Mouse (Mus musculus) c-Kit-positive CD71-positive TER-119-positive erythroid progenitor cells, embryonic 14.5 days (primary cell): ENCODE data around the gene Trak2.
"Not testable (repeated sequence)": the region's sequence is repeated elsewhere in the genome, so short reads cannot be mapped to it uniquely, and the experiment has no call there.

ENCODE experiments used
- DNase-seq: peaks from one replicate; pipeline ENCODE4 v3.0.0-alpha.2; 2013; ENCODE audit warnings: low spot score

The Trak2 gene

DNA sequence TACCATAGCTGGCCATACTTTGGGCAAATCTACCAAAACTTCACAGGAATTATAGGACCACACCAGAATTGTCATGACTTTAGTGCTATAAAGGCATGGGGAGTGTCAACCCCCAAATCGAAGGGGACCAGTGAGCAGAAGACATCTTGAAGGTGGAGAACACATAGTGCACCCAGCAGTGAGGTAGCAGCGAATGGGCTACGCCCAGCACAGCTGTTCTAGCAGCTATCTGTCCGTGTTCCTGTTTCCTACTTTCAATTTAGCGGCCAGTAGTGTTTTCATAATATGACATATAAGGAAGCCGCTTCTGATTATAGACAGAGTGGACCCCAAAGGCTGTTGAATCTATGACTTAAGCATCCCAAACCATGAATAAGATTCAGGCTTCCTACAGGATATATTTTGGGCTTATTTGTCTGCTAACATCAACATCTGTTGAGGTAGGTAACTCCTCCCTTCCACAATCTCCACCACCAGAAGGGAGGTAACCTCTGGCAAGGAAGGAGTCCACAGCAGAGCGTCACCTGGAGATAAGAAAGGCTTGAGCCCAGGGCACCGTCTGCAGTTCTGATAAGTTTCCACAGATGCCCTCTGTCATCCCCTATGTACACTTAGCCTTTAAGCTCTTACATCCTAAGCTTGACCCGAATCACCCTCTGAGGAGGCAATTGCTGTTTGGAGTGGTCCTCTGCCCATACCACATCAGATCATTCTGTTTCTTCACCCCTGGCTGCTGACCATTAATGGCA, 19.4 kb downstream of the Trak2 start:
- DNase-seq = peak; percentile 95

- no peak for DNase-seq
These were observed 20.2 kb downstream of the Trak2 start for GRCm38 (mm10) chr1:58952997-58953396.

DNA sequence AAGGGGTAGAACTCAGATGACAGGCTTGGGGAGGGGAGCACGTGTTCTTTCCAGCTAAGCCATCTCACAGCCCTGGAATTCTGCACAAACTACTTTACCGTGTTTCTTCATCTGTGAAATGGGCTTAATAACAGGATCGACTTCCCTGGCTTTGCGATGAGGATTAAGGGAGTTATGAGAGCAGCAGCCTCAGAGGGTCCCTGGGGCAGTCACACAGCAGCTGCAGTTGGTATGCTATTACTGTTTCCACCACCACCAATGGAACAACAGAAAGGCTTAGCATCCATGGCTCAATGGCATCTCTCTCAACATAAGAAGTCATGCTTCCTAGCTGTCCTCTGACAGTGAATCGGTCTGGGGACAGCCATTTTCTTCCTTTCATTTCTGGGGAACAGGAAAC, 20.7 kb downstream of the Trak2 start:
- DNase-seq = no peak

DNA sequence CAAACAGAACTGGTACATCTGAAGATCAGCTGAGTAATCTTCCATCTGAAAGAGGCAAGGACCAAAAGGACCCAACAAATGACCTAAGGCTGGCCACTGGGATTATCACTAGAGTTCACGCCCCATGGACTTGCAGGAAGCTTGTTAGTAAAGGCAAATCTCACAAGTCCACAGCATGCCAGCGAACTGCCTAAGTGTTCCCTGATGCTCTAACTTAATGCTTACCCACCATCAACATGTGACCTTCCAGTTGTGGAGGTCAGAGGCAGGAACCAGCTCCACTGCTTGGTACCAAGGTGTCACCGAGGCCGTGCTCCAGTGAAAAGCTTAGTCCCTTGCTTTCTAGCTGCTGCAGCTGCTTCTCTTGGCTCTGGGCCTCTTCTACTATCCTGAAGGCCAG, 21.4 kb downstream of the Trak2 start:
- DNase-seq = no peak

- DNase-seq = no peak
These were observed 22.2 kb downstream of the Trak2 start for GRCm38 (mm10) chr1:58950899-58951648.

- no peak for DNase-seq
These were observed 23.6 kb downstream of the Trak2 start for GRCm38 (mm10) chr1:58949561-58950106.

DNA sequence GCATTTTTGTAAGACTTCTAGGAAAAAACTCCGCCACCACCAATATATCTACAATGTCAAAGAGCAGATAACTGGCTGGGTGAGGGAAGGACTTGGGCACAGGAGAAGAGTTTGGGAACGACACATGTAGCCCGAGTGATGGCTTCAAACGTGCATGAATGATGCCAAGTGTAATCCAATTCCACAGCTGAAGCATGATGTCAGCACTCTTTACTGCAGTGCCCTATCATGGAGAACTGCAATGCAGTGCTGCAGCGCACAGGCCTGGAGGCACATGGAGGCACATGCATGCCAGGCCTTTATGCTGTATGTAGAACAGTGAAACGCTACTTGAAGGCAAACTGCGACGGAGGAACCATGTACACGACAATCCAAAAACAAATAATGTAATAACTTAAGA, 26.5 kb downstream of the Trak2 start:
- no peak for DNase-seq

DNA sequence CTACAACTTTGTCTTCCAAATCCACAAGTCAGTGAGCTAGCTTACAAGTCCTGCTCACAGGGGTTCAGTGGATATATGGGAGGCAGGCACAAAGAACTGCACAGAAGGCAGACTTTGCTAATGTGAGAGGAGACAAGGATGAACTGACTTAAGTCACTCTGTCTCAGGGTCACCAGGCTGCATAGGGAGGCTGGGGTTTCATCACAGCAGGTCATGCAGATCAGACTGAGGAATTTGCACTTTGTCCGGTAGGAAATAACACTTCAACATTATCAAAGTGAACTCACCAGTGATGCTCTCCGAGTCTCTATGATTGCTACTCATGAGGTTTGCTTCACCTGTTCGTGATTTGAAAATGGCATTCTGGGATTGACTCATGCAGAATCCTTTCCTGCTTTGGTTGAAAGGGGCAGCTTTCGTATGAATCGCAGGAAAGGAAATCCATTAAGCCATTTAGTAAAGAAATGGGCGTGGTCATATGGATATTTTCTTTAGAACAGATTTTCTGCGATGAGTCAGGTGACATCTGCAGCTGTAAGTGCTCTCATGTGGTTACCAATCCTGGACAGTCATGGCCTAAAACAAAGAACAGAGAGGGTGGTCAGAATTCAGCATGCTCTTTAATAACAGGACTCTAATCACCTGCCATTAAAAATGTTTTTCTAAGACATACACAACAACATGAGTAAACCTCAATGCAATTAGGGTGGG, 27.1 kb downstream of the Trak2 start:
- no peak for DNase-seq

GRCm38 (mm10) chr1:58945523-58945922, 27.7 kb downstream of the Trak2 start:
- no peak for DNase-seq

- no peak for DNase-seq
These were observed 35.6 kb downstream of the Trak2 start for GRCm38 (mm10) chr1:58937606-58938099.

DNA sequence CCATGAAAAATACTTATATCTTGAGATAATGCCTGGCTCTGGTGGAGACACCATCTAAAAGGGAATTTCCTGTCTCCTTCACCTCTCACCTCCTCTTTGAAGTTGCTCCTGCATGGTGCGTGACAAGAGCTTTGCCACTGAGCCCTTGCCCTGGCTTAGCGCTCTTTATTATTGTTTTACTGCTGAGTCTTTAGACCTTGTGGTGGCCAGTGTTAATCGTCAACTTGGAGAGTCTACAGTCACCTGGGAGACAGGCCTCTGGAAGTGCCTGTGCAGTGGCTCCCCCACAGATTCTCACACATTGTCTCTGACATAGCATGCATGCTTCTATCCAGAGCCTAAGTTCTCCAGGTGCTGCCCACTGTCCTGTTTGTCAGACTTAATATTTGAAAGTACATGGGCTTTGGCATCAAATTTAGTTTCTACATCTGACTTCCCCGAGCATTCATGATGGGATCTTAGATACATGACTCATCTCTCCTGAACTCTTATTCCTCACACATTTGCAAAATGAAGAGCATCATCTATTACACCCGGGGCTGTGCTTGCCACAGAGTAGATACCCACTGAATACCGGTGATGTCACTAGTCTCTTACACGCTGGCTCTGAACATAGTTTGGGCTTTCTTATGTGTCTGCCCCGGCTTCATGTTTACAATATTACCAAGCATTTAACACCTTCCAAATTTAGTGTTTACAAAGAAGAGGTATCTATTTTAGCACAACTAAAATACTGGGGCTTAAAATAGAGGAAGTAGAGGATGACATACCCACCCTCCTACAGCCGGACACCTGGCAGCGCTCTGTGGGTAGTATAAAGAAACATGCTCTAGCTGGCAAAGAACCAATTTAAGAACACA, 36.3 kb downstream of the Trak2 start:
- no peak for DNase-seq

DNA sequence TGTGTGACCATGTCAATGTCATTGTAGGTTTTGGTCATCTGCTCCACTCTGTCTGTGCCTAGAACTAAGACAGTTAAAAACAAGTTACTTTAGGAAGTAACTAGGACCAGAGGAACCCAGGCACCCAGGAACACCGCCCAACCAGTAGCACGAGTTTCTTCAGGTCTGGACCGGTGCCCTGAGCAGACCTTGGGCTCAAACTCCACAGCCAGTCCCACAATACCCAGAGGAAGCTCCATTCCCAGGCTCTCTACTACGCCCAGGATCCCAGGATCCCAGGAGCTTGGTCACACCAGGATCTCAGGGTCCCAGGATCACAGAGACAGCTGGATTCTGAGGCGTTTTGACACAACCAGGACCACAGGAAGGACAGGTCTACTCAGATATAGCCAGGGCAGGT, 46.6 kb downstream of the Trak2 start:
- no peak for DNase-seq

GRCm38 (mm10) chr1:58917566-58917965, 55.7 kb downstream of the Trak2 start:
- no peak for DNase-seq

DNA sequence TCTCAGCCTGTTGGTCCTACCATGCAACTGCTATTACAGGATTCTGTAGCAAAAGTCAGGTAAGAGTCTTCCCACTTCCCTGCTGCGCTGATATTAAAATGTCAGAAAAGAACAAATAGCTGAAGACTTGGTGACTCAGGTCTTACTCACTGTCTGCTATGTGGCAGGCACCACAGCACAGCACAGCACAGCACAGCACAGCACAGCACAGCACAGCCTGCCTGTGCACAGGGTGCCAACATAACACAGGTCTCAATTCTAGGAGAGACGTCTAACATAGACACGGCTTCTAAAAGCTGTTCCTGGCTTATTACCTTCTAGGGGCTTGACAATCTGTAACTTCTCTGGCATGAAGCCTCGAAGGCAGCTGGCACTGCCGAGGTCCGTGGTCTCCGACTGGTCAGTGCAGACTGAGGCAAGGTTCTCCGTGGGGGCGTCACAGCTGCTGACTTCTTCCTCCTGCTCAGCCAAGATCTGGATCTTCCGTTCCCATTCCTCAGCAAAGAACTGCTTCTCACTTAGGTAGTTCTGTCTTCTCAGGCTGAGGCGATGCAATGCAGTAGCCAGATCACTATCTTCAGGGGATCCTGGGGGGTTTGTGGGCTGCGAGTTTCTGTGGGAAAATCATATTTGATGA, 63.5 kb downstream of the Trak2 start:
- DNase-seq = no peak

DNA sequence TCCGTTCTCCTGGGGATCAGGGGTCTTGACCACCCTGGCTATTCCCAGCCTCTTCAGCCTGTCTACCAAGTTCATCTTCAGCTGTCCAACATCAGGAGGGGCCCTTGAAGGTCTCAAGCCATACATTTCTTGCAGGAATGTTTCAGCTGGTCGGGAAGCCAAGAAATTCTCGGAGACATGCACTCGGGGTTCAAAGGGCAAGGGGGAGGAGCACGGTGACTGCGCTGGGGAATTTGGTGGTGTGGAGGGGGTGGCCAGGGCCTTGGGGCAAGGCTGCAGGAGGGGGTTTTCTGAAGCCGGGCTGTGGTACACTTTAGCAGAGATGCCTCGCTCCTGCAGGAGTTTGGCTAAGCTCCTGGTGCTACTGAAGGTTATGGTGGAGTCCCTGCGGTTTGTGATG, 69.5 kb downstream of the Trak2 start:
- no peak for DNase-seq

- DNase-seq = not testable (repeated sequence)
These were observed 75.7 kb downstream of the Trak2 start for GRCm38 (mm10) chr1:58897561-58897960.

DNA sequence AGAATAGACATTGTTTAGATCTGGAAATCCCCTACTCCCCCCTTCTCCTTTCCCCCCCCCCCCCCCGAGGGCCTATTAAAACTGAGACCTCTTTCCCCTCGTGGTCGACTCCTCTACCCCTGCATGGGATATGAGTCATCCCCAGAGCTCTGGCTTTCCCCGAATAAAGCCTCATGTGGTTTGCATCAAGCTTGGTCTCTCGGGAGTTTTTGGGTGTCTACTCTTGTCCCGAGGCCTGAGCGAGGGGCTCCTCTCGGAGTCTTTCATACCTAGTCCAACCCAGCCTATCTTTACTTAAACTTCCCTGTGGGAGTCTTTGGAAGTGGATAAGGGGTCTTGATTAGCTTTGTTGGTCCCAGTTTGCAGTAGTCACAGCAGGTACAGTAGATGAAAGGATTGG, 80.8 kb downstream of the Trak2 start:
- DNase-seq = not testable (repeated sequence)

DNA sequence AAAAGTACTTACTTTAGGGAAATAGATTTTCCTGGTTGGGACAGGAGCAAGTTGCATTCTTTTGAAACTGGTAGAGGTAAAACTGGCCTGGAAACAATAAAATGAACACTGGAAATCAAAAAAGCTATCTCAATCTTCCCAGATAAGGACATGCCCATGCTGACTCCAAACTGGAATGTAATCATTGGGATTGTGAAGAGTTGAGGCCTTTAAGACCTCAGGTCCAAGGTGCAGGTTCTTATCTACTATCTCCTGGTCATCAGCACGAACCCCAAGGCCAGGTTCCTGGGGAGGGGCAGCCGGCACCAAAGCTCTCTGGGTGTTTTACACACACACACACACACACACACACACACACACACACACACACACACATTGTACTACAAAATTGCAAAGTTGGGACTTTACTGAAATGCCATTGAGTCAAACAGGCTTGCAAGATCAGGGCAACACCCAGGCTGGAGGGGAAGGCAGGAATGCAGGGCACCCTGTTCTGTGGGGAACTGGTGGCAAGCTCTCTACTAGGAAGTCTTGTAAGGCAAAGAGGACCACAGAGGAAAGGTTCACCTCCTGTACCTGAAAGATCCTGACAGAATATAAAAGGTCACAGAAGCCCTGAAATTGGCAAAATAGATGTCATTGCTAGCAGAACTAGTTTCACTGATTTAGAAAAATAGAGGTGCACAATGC, 81.6 kb downstream of the Trak2 start:
- DNase-seq = not testable (repeated sequence)

DNA sequence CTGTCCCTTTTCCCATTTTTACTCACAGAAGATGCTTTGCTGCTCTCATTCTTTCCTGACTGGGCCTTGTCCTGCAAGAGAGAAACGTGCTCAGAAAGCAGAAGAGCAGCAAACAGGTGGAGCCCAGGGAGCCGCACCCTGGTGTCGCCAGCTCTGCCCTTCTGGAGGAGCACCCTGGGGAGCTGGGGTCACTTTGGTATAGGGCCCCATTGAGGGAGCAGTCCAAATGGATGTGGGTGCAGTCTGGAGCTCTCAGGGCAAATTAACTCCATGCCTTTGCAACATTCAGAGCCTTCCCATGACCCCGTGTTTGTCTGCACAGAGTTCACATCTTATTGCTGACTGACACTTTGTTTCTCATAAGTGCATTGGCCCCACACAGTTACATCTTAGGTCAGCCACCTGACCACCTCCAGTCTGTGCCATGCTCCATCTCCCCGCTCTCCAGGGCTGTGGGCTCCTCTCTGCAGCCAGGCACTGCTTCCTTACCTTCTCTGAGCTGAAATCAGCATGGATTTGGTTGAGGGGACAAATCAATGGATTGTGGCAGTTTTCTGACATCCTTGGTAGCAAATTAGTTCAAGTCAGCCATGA, 82.4 kb downstream of the Trak2 start:
- DNase-seq = not testable (repeated sequence)
